Mouse (Mus musculus) midbrain, postnatal 0 days (tissue): ENCODE data around the gene Cmtm5. TPM values are rescaled to one million over a fixed set of nuclear protein-coding genes. Genes with fewer than 3 reads are reported as not detected.
A peak's percentile ranks its signal among the peaks of the same experiment; 100 is the strongest.
"Not testable (repeated sequence)": the region's sequence is repeated elsewhere in the genome, so short reads cannot be mapped to it uniquely, and the experiment has no call there.

Source experiments
- ATAC-seq: fragments of 200-750 bp; cut with Nextera tagmentation; 2 replicates; pipeline ENCODE4 v1.8.0; 2017; ENCODE audit warnings: moderate number of reproducible peaks, mild to moderate bottlenecking, moderate TSS enrichment, moderate library complexity; ENCODE audit not compliant: low FRiP score
- DNase-seq: peaks from one replicate; pipeline ENCODE4 v3.0.0-alpha.2; 2015; ENCODE audit warnings: low spot score
- H3K27ac ChIP-seq: fragments of 300-500 bp; sonication (generic); 2 replicates; pipeline ENCODE4 v1.5.1; 2014; ENCODE audit warnings: low read depth, mild to moderate bottlenecking, low read length, mixed read lengths
- H3K27me3 ChIP-seq: fragments of 300-500 bp; sonication (generic); 2 replicates; pipeline ENCODE4 v1.6.1; 2014; ENCODE audit warnings: low read length, control low read depth, mixed read lengths; ENCODE audit not compliant: insufficient read depth
- H3K36me3 ChIP-seq: fragments of 300-500 bp; sonication (generic); 2 replicates; pipeline ENCODE4 v1.6.1; 2014; ENCODE audit warnings: low read length, control low read depth, mixed read lengths; ENCODE audit not compliant: insufficient read depth
- H3K4me1 ChIP-seq: fragments of 300-500 bp; sonication (generic); 2 replicates; pipeline ENCODE4 v1.6.1; 2014; ENCODE audit warnings: mild to moderate bottlenecking, control low read depth, antibody characterized with exemption, low read length, mixed read lengths; ENCODE audit not compliant: insufficient read depth
- H3K4me2 ChIP-seq: fragments of 300-500 bp; sonication (generic); 2 replicates; pipeline ENCODE4 v1.6.1; 2014; ENCODE audit warnings: low read depth, mild to moderate bottlenecking, low read length, mixed read lengths; ENCODE audit not compliant: poor library complexity, severe bottlenecking
- H3K4me3 ChIP-seq: fragments of 300-500 bp; sonication (generic); 2 replicates; pipeline ENCODE4 v1.5.1; 2014; ENCODE audit warnings: low read depth, mild to moderate bottlenecking, low read length, moderate library complexity
- H3K9ac ChIP-seq: fragments of 300-500 bp; sonication (generic); replicated peaks from 2 replicates; pipeline ENCODE4 v1.6.1; 2014; ENCODE audit warnings: mild to moderate bottlenecking, low read length, moderate library complexity, mixed read lengths; ENCODE audit not compliant: poor library complexity, severe bottlenecking
- H3K9me3 ChIP-seq: fragments of 300-500 bp; sonication (generic); 2 replicates; pipeline ENCODE4 v1.6.1; 2016; ENCODE audit warnings: low read length, control low read depth
- CTCF ChIP-seq: IDR thresholded peaks from 2 replicates; pipeline ENCODE4 v1.5.1; 2016; ENCODE audit warnings: antibody characterized with exemption, mild to moderate bottlenecking
- WGBS: fragments of 180-500 bp; shearing (Covaris S2); extraction: QIAGEN DNeasy Blood & Tissue Kit; methylation state at CpG from one replicate; pipeline ENCODE4 v1.1.7; 2014; 5-methylcytosine and 5-hydroxymethylcytosine counted together
- microRNA counts: library from miRNA; unstranded; fragments of <30 nt; microRNA quantifications from one replicate; lab custom pipeline; 2015
- microRNA-seq: library from miRNA; unstranded; fragments of <30 nt; microRNA quantifications from one replicate; pipeline ENCODE4, GENCODE M21; 2016; ENCODE audit warnings: borderline number of aligned reads
- polyA plus RNA-seq: library from polyadenylated mRNA; unstranded; fragments of >200 nt; fragmentation: Nextera tagmentation; extraction: Ambion mirVana; gene quantifications from 2 replicates; pipeline ENCODE4 v1.2.1, GENCODE M21; 2015
- total RNA-seq: library from RNA; depleted of rRNA; stranded (reverse); fragments of >200 nt; gene quantifications from 2 replicates; pipeline ENCODE4 v1.2.3, GENCODE M21; 2014; rRNA removed

The Cmtm5 gene
- total and polyA plus RNA-seq, 2 experiments from 2014 or later = 27.5 to 44.8 TPM

DNA sequence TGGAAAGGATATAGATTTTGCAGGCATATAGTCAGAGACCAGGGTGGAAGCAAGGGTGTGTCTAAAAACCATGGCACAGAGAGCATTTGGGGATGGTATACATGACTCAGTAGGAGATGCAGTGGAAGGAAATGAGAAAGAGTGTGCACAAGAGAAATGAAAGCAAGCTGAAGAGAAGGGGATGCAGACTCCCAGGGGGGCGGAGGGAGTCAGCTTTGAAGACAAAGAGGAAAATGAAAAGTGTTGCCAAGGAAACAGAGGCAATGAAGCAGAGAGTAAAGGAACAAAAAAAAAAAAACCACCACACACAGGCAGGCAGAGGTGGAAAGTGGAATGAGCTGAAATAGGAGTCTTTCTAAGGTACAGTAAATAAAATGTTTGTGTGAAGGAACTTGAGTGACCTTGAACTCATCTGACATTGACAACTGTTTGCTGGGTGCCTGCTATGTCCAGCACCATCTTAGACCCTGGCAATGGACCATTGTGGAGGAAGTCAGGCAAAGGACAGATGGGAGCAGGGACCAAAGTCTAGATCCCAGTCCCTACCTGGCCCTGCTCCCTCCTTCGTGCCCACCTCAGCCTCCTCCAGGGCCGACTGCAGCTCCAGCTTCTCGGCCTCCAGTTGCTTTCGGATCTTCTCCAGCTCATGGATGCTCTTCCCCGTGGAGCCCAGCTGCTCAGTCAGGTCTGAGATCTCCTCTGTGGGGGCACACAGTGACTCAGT lies 38.2 kb downstream of the Cmtm5 start:
- Histone ChIP-seq H3K27ac (peak overlapping the region; percentile 78), H3K4me1 (0 out of 2 replicates have a peak, but pooled peaks cover 4% of the 10 kb centered on the region), H3K9me3 (no peaks in the 10 kb centered on the region), H3K9ac (no peak overlapping the region), H3K4me2 (no peak overlapping the region), H3K27me3 (no peaks in the 10 kb centered on the region), H3K36me3 (no peaks in the 10 kb centered on the region), H3K4me3 (no peak overlapping the region)
- ATAC-seq (peak; percentile 50), DNase-seq (peak; percentile 85)
- 70% methylated on average over 6 of the region's 6 CpGs for WGBS
- no peak for TF ChIP-seq CTCF

DNA sequence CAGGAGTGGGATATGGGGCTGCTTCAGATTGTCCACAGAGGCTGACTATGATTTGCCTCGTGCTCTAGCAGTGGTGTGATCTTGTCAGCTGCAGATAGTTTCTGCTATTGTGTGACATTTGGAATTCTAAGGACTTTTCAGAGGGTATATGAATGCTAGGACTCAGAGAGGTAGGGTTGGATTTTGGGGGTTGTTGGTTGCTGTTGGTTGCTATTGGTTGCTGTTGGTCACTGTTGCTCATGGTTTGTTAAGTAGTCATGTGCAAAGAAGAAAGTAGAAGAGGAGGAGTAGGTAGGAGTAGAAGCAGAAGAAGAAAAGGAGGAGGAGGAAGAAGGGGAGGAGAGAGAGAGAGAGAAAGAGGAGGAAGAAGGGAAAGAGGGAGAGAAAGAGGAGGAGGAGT lies 40.6 kb downstream of the Cmtm5 start, which contains the start of gene Gm17428:
TSS of gene Gm17428 (plus strand) at position 301 of the 400 bp plus-strand sequence.
- TF ChIP-seq CTCF = no peak

DNA sequence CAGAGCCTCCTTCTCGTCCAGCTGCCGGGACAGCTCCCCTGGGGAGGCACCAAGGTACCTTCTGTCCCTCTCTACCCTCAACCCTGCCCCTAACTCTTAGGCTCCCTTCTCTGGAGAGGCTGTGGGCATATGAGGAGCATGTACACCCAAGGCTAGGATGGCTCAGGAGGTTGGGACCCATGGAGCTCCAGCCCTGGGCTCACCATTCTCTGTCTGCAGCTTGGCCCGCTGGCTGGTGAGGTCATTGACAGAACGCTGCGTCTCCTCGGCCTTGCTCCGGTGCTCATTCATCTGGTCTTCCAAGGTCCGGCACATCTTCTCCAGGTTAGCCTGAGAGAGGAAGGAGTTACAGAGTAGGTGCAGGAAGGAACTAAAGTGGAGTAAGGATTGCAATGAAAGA lies 42.6 kb downstream of the Cmtm5 start:
- WGBS = 92% methylated on average over 8 of the region's 8 CpGs
- H3K27ac ChIP-seq = no peak overlapping the region
- H3K36me3 ChIP-seq = no peaks in the 10 kb centered on the region
- DNase-seq (no peak), ATAC-seq (no peak)
- no peak for TF ChIP-seq CTCF
- no peak overlapping the region for H3K4me3 ChIP-seq
- no peak overlapping the region for H3K9ac ChIP-seq
- H3K9me3 ChIP-seq = no peaks in the 10 kb centered on the region
- no peak overlapping the region for H3K4me2 ChIP-seq
- no peaks in the 10 kb centered on the region for H3K27me3 ChIP-seq
- 0 out of 2 replicates have a peak, but pooled peaks cover 4% of the 10 kb centered on the region for H3K4me1 ChIP-seq

More for the DNA sequence above, 40.6 kb downstream of the Cmtm5 start, which contains the start of gene Gm17428:
- Histone ChIP-seq H3K36me3 (no peaks in the 10 kb centered on the region), H3K9ac (no peak within 1 kb of the TSS), H3K4me2 (no peak within 1 kb of the TSS), H3K4me3 (no peak within 1 kb of the TSS), H3K27me3 (no peaks in the 10 kb centered on the region), H3K9me3 (no peaks in the 10 kb centered on the region), H3K27ac (0 out of 2 replicates have a peak within 1 kb of the TSS, but pooled peaks have one; percentile 12), H3K4me1 (0 out of 2 replicates have a peak, but pooled peaks cover 4% of the 10 kb centered on the region)
- DNase-seq (no peak), ATAC-seq (no peak)
- WGBS = 80% methylated on average over 1 of the region's 1 CpGs

DNA sequence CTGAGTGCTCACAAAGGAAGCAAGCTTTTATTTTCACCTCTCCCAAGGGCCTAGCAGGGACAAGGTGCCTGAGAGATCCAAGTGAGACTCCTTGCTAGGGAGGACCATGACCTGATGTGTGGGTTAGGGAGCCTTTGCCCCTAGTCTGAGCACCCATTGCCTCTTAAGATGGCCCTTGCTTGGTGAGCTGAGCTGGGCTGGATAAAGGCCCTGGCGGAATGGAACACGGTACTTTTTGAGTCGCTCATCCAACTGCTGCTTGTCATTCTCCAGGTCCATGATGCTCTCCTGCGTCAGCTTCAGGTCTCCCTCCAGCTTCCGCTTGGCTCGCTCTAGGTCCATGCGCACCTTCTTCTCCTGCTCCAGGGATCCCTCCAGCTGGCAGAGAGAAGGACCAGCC lies 45.9 kb downstream of the Cmtm5 start:
- no peak for TF ChIP-seq CTCF
- ATAC-seq (no peak), DNase-seq (no peak)
- no peaks in the 10 kb centered on the region for H3K27me3 ChIP-seq
- H3K4me1 ChIP-seq = no peaks in the 10 kb centered on the region
- no peak overlapping the region for H3K9ac ChIP-seq
- H3K4me3 ChIP-seq = no peak overlapping the region
- H3K9me3 ChIP-seq = no peaks in the 10 kb centered on the region
- H3K4me2 ChIP-seq = no peak overlapping the region
- WGBS = 96% methylated on average over 7 of the region's 7 CpGs
- no peak overlapping the region for H3K27ac ChIP-seq
- H3K36me3 ChIP-seq = no peaks in the 10 kb centered on the region

DNA sequence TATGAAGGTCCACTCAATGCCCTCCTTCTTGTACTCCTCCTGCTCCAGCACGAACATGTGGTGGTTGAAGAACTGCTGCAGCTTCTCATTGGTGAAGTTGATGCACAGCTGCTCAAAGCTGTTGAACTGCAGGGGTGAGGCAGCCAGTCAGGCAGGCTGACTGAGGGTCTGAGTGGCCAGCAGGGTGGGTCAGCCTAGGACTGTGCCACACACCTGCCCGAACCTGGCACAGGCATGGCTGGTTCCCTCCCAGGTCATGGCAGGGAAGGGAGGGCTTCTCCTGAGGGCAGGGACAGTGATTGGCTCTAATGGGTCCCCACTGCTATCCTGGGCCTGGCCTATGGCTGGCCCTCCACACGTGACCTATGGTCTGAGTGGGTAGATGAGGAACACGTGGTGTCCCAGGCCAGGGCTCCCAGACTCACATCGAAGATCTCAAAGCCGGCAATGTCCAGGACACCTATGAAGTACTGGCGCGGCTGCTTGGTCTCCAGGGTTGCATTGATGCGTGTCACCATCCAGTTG lies 52.4 kb downstream of the Cmtm5 start:
- H3K4me3 ChIP-seq, H3K4me2 ChIP-seq, H3K9me3 ChIP-seq, DNase-seq, H3K36me3 ChIP-seq, ATAC-seq, H3K4me1 ChIP-seq, H3K27me3 ChIP-seq, H3K9ac ChIP-seq, H3K27ac ChIP-seq: not testable (repeated sequence)
- 90% methylated on average over 9 of the region's 9 CpGs for WGBS

MicroRNAs encoded within 50 kb of the gene (microRNA counts, 519-probe panel; counts per million panel counts)
- microRNA mmu-miR-208a (lab: Ali Mortazavi, UCI) (2,980 counts per million, percentile 69 among the panel's probes with 10 or more counts), microRNA mmu-miR-208b (lab: Ali Mortazavi, UCI) (528 counts per million, percentile 58 among the panel's probes with 10 or more counts)

Small RNA genes lying within 50 kb of the gene (microRNA-seq; reads per million reads assigned to microRNA genes)
- gene Mir208a (1.0 reads per million), gene Mir208b (18.1 reads per million, percentile 27 among the genes with 10 or more reads in this experiment)

Other genes starting within 250 kb of the Cmtm5 start
- gene Acin1, start 249.3 kb upstream of the Cmtm5 start, total RNA-seq = 118 and 122 TPM in 2 replicates
- gene Acin1, start 249.3 kb upstream of the Cmtm5 start, polyA plus RNA-seq = 91.7 and 108 TPM in 2 replicates
- gene Gm29776, start 237.4 kb upstream of the Cmtm5 start, total RNA-seq = not detected in 2 replicates
- gene Gm29776, start 237.4 kb upstream of the Cmtm5 start, polyA plus RNA-seq = 0.07 and 0.31 TPM in 2 replicates
- not detected in 2 replicates for gene Cebpe, start 224.1 kb upstream of the Cmtm5 start, total RNA-seq
- not detected in 2 replicates for gene Cebpe, start 224.1 kb upstream of the Cmtm5 start, polyA plus RNA-seq
- 10.3 and 11.3 TPM in 2 replicates for gene Slc7a8, start 154.3 kb upstream of the Cmtm5 start, total RNA-seq
- 8.8 and 9.7 TPM in 2 replicates for gene Slc7a8, start 154.3 kb upstream of the Cmtm5 start, polyA plus RNA-seq
- gene Rnf212b, start 122.1 kb upstream of the Cmtm5 start, total RNA-seq = 0.38 TPM in 1 of 2 replicates, not detected in the other
- gene Rnf212b, start 122.1 kb upstream of the Cmtm5 start, polyA plus RNA-seq = not detected in 2 replicates
- gene Homez, start 65.3 kb upstream of the Cmtm5 start, total RNA-seq = 6.9 and 9.4 TPM in 2 replicates
- 8.0 and 9.6 TPM in 2 replicates for gene Homez, start 65.3 kb upstream of the Cmtm5 start, polyA plus RNA-seq
- 27.1 and 37.2 TPM in 2 replicates for gene Ppp1r3e, start 58.7 kb upstream of the Cmtm5 start, total RNA-seq
- gene Ppp1r3e, start 58.7 kb upstream of the Cmtm5 start, polyA plus RNA-seq = 2.8 and 4.1 TPM in 2 replicates
- gene Bcl2l2, start 52.9 kb upstream of the Cmtm5 start, total RNA-seq = 23.1 and 31.2 TPM in 2 replicates
- gene Bcl2l2, start 52.9 kb upstream of the Cmtm5 start, polyA plus RNA-seq = 2.9 and 3.7 TPM in 2 replicates
- gene Gm20521, start 52.8 kb upstream of the Cmtm5 start, total RNA-seq = 0.82 TPM in 1 of 2 replicates, not detected in the other
- gene Gm20521, start 52.8 kb upstream of the Cmtm5 start, polyA plus RNA-seq = 1.4 and 1.6 TPM in 2 replicates
- 95.1 and 115 TPM in 2 replicates for gene Pabpn1, start 43.8 kb upstream of the Cmtm5 start, total RNA-seq
- 139 and 162 TPM in 2 replicates for gene Pabpn1, start 43.8 kb upstream of the Cmtm5 start, polyA plus RNA-seq
- 495 and 558 TPM in 2 replicates for gene Slc22a17, start 23.1 kb upstream of the Cmtm5 start, total RNA-seq
- gene Slc22a17, start 23.1 kb upstream of the Cmtm5 start, polyA plus RNA-seq = 345 TPM in 2 replicates
- gene Efs, start 10.1 kb upstream of the Cmtm5 start, total RNA-seq = 24.0 and 41.4 TPM in 2 replicates
- gene Efs, start 10.1 kb upstream of the Cmtm5 start, polyA plus RNA-seq = 8.5 and 8.9 TPM in 2 replicates
- 1.1 TPM in 1 of 2 replicates, not detected in the other for gene Il25, start 3.6 kb upstream of the Cmtm5 start, total RNA-seq
- gene Il25, start 3.6 kb upstream of the Cmtm5 start, polyA plus RNA-seq = 0.38 and 0.48 TPM in 2 replicates
- 0.24 and 0.33 TPM in 2 replicates for gene Myh6, start 30.7 kb downstream of the Cmtm5 start, total RNA-seq
- gene Myh6, start 30.7 kb downstream of the Cmtm5 start, polyA plus RNA-seq = 2.1 and 2.5 TPM in 2 replicates
- not detected in 2 replicates for gene Gm17428, start 40.7 kb downstream of the Cmtm5 start, total RNA-seq
- gene Gm17428, start 40.7 kb downstream of the Cmtm5 start, polyA plus RNA-seq = not detected in 2 replicates
- 1.8 and 3.2 TPM in 2 replicates for gene Myh7, start 58.4 kb downstream of the Cmtm5 start, total RNA-seq
- 9.6 and 10.3 TPM in 2 replicates for gene Myh7, start 58.4 kb downstream of the Cmtm5 start, polyA plus RNA-seq
- gene Ngdn, start 79.2 kb downstream of the Cmtm5 start, total RNA-seq = 20.9 and 29.6 TPM in 2 replicates
- gene Ngdn, start 79.2 kb downstream of the Cmtm5 start, polyA plus RNA-seq = 44.3 and 48.1 TPM in 2 replicates
- 16.4 and 18.6 TPM in 2 replicates for gene Zfhx2, start 156.1 kb downstream of the Cmtm5 start, total RNA-seq
- 11.2 and 14.2 TPM in 2 replicates for gene Zfhx2, start 156.1 kb downstream of the Cmtm5 start, polyA plus RNA-seq
- gene Thtpa, start 158.5 kb downstream of the Cmtm5 start, total RNA-seq = 38.0 and 42.1 TPM in 2 replicates
- gene Thtpa, start 158.5 kb downstream of the Cmtm5 start, polyA plus RNA-seq = 32.5 and 35.2 TPM in 2 replicates
- 8.2 and 11.6 TPM in 2 replicates for gene Ap1g2, start 170.3 kb downstream of the Cmtm5 start, total RNA-seq
- 6.6 and 8.9 TPM in 2 replicates for gene Ap1g2, start 170.3 kb downstream of the Cmtm5 start, polyA plus RNA-seq
- 158 and 182 TPM in 2 replicates for gene Jph4, start 180.7 kb downstream of the Cmtm5 start, total RNA-seq
- 41.7 and 45.1 TPM in 2 replicates for gene Jph4, start 180.7 kb downstream of the Cmtm5 start, polyA plus RNA-seq